Mouse (Mus musculus) intestine, embryonic 14.5 days (tissue): Measurements from ENCODE around the gene Ptdss2. TPM values are rescaled to one million over a fixed set of nuclear protein-coding genes. Genes with fewer than 3 reads are reported as not detected.

Experiments
- ATAC-seq: fragments of 200-750 bp; cut with Nextera tagmentation; replicated peaks from 2 replicates; pipeline ENCODE4 v1.8.0; 2017; ENCODE audit warnings: low read depth, moderate number of reproducible peaks, moderate TSS enrichment, moderate library complexity; ENCODE audit not compliant: low FRiP score, low TSS enrichment
- DNase-seq: peaks from one replicate; pipeline ENCODE4 v3.0.0-alpha.2; 2018; ENCODE audit warnings: low spot score
- H3K27ac ChIP-seq: fragments of 300-500 bp; sonication (generic); 2 replicates; pipeline ENCODE4 v1.5.1; 2014; ENCODE audit warnings: low read depth, mild to moderate bottlenecking, control low read depth
- H3K27me3 ChIP-seq: fragments of 300-500 bp; sonication (generic); replicated peaks from 2 replicates; pipeline ENCODE4 v1.6.1; 2014; ENCODE audit warnings: low read length, control low read depth; ENCODE audit not compliant: control insufficient read depth, insufficient read depth
- H3K36me3 ChIP-seq: fragments of 300-500 bp; sonication (generic); 2 replicates; pipeline ENCODE4 v1.6.1; 2014; ENCODE audit warnings: low read length, control low read depth; ENCODE audit not compliant: control insufficient read depth, insufficient read depth
- H3K4me1 ChIP-seq: fragments of 300-500 bp; sonication (generic); replicated peaks from 2 replicates; pipeline ENCODE4 v1.6.1; 2014; ENCODE audit warnings: low read length, control low read depth, mixed read lengths; ENCODE audit not compliant: control insufficient read depth, insufficient read depth
- H3K4me2 ChIP-seq: fragments of 300-500 bp; sonication (generic); 2 replicates; pipeline ENCODE4 v1.6.1; 2014; ENCODE audit warnings: low read length
- H3K4me3 ChIP-seq: fragments of 300-500 bp; sonication (generic); 2 replicates; pipeline ENCODE4 v1.5.1; 2014; ENCODE audit warnings: low read depth, low read length, control low read depth, mixed read lengths
- H3K9ac ChIP-seq: fragments of 300-500 bp; sonication (generic); 2 replicates; pipeline ENCODE4 v1.6.1; 2014; ENCODE audit warnings: mild to moderate bottlenecking, low read length
- H3K9me3 ChIP-seq: fragments of 300-500 bp; sonication (generic); 2 replicates; pipeline ENCODE4 v1.6.1; 2016; ENCODE audit warnings: low read length, control low read depth; ENCODE audit not compliant: control insufficient read depth
- WGBS: fragments of 180-500 bp; shearing (Covaris S2); extraction: QIAGEN DNeasy Blood & Tissue Kit; methylation state at CpG from one replicate; pipeline ENCODE4 v1.1.7; 2014; 5-methylcytosine and 5-hydroxymethylcytosine counted together
- polyA plus RNA-seq: library from polyadenylated mRNA; unstranded; fragments of >200 nt; fragmentation: Nextera tagmentation; extraction: Ambion mirVana; gene quantifications from 2 replicates; pipeline ENCODE4 v1.2.1, GENCODE M21; 2014

Gene Ptdss2
- polyA plus RNA-seq, 1 experiment from 2014 or later, result 63.9 TPM

DNA sequence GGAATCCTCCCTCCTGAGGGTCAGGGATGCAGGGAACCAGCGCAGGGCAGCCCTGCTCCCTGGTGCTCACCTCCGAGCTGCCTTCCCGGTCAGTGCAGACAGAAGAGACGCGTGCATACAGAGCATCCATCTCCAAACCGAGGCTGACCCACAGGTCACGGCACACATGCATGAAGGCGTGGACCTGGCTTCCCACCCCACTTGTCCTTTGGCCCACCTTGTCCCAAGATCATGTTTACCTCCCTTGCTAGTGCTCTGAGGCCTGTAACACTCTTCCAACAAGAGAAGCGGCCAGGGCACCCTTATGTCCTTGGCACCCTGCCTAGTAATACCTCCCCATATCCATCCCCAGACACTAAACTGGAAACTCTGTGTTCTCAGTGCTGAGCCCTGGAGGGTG, 6.3 kb upstream of the Ptdss2 start:
- H3K4me2 ChIP-seq, result no peak overlapping the region
- H3K4me3 ChIP-seq, result no peak overlapping the region
- no peaks in the 10 kb centered on the region for H3K27me3 ChIP-seq
- H3K9me3 ChIP-seq, result no peaks in the 10 kb centered on the region
- DNase-seq (no peak), ATAC-seq (no peak)
- no peak overlapping the region for H3K9ac ChIP-seq
- no peaks in the 10 kb centered on the region for H3K36me3 ChIP-seq
- H3K4me1 ChIP-seq, result no peaks in the 10 kb centered on the region
- H3K27ac ChIP-seq, result no peak overlapping the region
- 87% methylated on average over 9 of the region's 9 CpGs for WGBS

GRCm38 (mm10) chr7:141117636-141118035, 4.5 kb upstream of the Ptdss2 start, which contains the start of gene Ano9:
TSS of gene Ano9 (minus strand) at chr7:141117806.
- 9% methylated on average over 9 of the region's 9 CpGs for WGBS
- Histone ChIP-seq H3K27me3 (no peaks in the 10 kb centered on the region), H3K4me1 (no peaks in the 10 kb centered on the region), H3K4me2 (peak within 1 kb of the TSS; percentile 39), H3K9me3 (no peaks in the 10 kb centered on the region), H3K27ac (no peak within 1 kb of the TSS), H3K36me3 (no peaks in the 10 kb centered on the region), H3K4me3 (peak within 1 kb of the TSS; percentile 27), H3K9ac (no peak within 1 kb of the TSS; the same call in 1 of the 2 replicates)
- ATAC-seq (peak; percentile 70), DNase-seq (peak; percentile 62)

- H3K9me3 ChIP-seq, result no peaks in the 10 kb centered on the region
- H3K27me3 ChIP-seq, result no peaks in the 10 kb centered on the region
- no peaks in the 10 kb centered on the region for H3K4me1 ChIP-seq
- ATAC-seq (no peak), DNase-seq (no peak)
- no peak overlapping the region for H3K9ac ChIP-seq
- no peak overlapping the region for H3K4me2 ChIP-seq
- no peak overlapping the region for H3K27ac ChIP-seq
- WGBS, result 72% methylated on average over 3 of the region's 3 CpGs
- no peaks in the 10 kb centered on the region for H3K36me3 ChIP-seq
- H3K4me3 ChIP-seq, result no peak overlapping the region
Measured at GRCm38 (mm10) chr7:141119487-141119886, 2.7 kb upstream of the Ptdss2 start.

DNA sequence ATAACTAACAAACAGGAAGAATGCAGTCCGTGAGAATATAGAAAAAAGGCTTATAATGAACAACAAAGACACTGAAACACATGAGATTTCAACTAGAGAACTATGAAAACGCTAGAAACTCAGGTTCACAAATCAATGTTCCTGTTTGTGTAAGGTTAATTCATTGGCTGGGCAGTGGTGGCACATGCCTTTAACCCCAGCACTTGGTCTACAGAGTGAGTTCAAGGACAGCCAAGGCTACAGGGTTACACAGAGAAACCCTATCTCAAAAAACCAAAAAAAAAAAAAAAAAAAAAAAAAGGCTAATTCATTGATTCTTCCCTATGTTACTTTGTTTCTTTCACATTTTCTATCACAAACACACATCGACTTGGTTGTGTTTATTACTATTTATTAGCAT, 1.6 kb upstream of the Ptdss2 start:
- Histone ChIP-seq H3K4me1 (no peaks in the 10 kb centered on the region), H3K27ac (no peak overlapping the region)
- no peak for DNase-seq

DNA sequence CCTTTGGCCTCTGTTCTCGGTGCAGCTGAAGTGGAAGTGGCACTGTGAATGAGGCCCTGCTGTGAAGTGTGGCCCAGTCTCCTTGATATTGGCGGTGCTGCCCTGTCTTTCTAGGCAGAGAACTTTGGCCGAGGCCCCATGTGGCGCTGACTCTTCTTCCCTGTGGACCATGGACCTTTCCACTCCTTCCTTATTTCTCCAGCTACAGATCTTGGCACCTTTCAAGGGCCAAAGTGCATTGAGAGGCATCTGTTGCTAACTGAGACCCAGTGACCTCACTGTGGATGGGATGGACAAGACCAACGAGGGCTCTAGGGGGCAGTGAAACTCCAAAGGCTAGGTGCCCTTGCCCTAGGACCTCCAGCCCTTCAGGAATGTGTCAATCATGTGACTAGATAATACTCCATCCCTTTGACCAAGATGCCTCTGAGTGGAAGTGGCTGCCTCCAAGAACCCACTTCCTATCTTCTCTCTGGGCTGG, 1.1 kb upstream of the Ptdss2 start:
- H3K36me3 ChIP-seq, result no peaks in the 10 kb centered on the region
- H3K4me2 ChIP-seq, result no peak overlapping the region
- H3K27me3 ChIP-seq, result no peaks in the 10 kb centered on the region
- H3K9me3 ChIP-seq, result no peaks in the 10 kb centered on the region
- no peak overlapping the region for H3K4me3 ChIP-seq
- DNase-seq, result no peak
- 78% methylated on average over 5 of the region's 5 CpGs for whole genome bisulfite sequencing
- H3K27ac ChIP-seq, result no peak overlapping the region
- H3K4me1 ChIP-seq, result no peaks in the 10 kb centered on the region
- no peak for ATAC-seq
- H3K9ac ChIP-seq, result no peak overlapping the region

More for the DNA sequence above, 1.6 kb upstream of the Ptdss2 start:
- H3K9ac ChIP-seq, result no peak overlapping the region
- no peaks in the 10 kb centered on the region for H3K9me3 ChIP-seq
- no peaks in the 10 kb centered on the region for H3K36me3 ChIP-seq
- no peak for ATAC-seq
- no peaks in the 10 kb centered on the region for H3K27me3 ChIP-seq
- H3K4me2 ChIP-seq, result no peak overlapping the region
- no peak overlapping the region for H3K4me3 ChIP-seq
- 85% methylated on average over 3 of the region's 3 CpGs for WGBS

DNA sequence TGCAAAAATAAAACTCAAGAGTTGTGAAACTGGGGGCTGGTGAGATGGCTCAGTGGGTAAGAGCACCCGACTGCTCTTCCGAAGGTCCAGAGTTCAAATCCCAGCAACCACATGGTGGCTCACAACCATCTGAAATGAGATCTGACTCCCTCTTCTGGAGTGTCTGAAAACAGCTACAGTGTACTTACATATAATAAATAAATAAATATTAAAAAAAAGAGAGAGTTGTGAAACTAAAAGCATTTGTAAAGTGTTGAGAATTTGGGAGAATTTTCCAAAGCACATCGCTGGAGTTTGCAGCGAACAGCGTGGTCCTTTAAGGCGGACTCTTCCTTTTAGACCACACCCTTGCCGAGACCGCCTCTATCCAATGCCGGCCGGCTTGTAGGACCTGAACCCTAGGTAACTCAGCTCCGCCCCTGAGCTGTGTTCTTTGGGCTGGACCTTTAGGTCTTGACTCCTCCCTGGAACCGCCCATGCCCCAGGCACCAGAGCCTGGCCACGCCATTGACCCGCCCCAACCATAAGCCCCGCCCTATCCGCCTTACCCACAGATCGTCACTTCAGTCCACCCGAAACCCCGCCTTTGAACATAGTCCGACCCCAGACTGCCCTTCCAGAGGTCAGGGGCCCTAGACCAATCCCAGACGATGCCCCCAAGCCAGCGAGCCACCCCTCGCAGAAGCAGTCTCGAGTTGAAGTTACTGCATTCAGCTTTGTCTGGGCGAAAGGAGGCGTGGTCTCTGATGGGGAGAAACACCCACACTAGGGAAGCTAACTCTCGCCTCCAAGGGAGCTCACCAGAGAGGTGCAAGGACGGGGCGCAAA, 721 bp downstream of the Ptdss2 start:
- H3K27me3 ChIP-seq, result no peaks in the 10 kb centered on the region
- WGBS, result 2% methylated on average over 29 of the region's 29 CpGs
- no peaks in the 10 kb centered on the region for H3K9me3 ChIP-seq
- peak; percentile 99 for ATAC-seq
- no peaks in the 10 kb centered on the region for H3K36me3 ChIP-seq
- no peaks in the 10 kb centered on the region for H3K4me1 ChIP-seq
- peak overlapping the region; percentile 67 for H3K4me2 ChIP-seq
- peak; percentile 98 for DNase-seq
- H3K9ac ChIP-seq, result peak overlapping the region; percentile 59
- H3K27ac ChIP-seq, result peak overlapping the region; percentile 71
- H3K4me3 ChIP-seq, result peak overlapping the region; percentile 72

DNA sequence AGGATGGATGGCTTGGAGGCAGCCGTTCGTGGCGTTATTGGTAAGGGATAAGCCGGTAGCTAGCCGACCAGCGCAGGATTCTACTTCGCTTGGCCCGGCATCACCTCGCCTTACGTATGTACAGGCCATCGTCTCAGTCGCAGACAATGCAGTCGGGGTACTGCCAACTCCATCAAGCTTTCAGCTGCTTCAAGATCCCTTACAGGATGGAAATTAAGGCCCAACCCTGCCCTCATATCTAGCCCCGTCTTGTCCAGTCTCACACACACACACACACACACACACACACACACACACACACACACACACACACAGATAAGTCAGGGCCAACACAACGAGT, 1.3 kb downstream of the Ptdss2 start:
- Histone ChIP-seq H3K27me3 (no peaks in the 10 kb centered on the region), H3K4me3 (peak overlapping the region; percentile 72), H3K36me3 (no peaks in the 10 kb centered on the region), H3K9me3 (no peaks in the 10 kb centered on the region), H3K9ac (peak overlapping the region; percentile 59), H3K27ac (peak overlapping the region; percentile 71), H3K4me1 (no peaks in the 10 kb centered on the region), H3K4me2 (peak overlapping the region; percentile 67)
- DNase-seq (no peak), ATAC-seq (no peak; the same call in 1 of the 2 replicates)
- 2% methylated on average over 15 of the region's 15 CpGs for WGBS

- Histone ChIP-seq H3K27me3 (no peaks in the 10 kb centered on the region), H3K4me2 (peak overlapping the region; percentile 96), H3K4me3 (peak overlapping the region; percentile 64), H3K9ac (peak overlapping the region; percentile 79), H3K36me3 (peaks cover 20% of the 10 kb centered on the region), H3K27ac (0 out of 2 replicates have a peak overlapping the region, but pooled peaks have one; percentile 1), H3K4me1 (peaks cover 15% of the 10 kb centered on the region), H3K9me3 (no peaks in the 10 kb centered on the region)
- peak; percentile 91 for DNase-seq
- ATAC-seq, result peak; percentile 98
- under 1% methylated on average over 59 of the region's 59 CpGs for WGBS
Measured at GRCm38 (mm10) chr7:141131024-141131820, 9.0 kb downstream of the Ptdss2 start.
